Mouse (Mus musculus): ENCODE results near the gene Nepro. TPM values are rescaled to one million over a fixed set of nuclear protein-coding genes. Genes with fewer than 3 reads are reported as not detected.

Nepro gene
- 0.81 and 1.7 TPM in 2 replicates for polyA plus RNA-seq (2012; ENCODE audit: insufficient read depth, low replicate concordance)

DNA sequence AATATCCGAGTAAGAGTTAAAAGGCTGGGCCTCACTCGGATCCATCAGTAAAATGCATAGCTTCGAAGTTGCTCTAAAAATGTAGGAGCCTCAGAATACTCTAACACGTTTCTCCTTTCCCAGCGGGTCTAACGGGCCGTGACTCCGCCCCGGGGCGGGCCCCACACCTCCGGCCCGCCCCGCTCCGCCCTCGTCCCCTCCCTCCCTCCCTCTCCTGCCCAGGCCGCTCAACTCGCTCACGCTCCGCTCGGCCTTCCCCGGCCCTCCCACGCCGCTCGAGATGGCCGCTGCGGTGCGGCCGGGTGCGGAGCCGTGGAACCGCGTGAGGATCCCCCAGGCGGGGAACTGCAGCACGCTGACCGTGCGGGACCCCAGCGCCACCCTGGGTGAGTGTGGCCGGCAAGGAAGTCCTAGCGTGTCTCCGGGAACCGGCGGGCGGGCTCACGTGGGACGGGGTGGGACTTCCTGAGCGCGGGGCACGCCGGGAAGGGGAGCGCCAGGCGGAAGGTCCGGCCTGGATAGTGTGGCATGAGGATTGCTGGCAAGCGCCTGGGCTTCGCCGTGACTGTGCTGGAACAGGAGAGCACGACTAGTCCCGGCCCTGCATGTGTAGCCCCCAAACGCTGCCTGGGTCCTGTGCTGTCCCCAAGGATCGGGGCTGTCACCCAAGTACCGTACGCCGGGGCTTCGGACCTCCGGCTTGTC is at the start of gene Nepro:
Gene Nepro (plus strand): TSS at position 219 of the 705 bp plus-strand sequence.
- Histone ChIP-seq H3K9me3 (no peaks in the 10 kb centered on the region), H3K36me3 (replicated peaks; ENCODE audit: low read length) (peaks cover 32% of the 10 kb centered on the region)
- TF ChIP-seq FLI1 (IDR thresholded peaks at IDR 0.05; ENCODE audit: low read length) (no peak), GATA1 (IDR thresholded peaks at IDR 0.05; ENCODE audit: borderline replicate concordance, low read length) (no peak)

DNA sequence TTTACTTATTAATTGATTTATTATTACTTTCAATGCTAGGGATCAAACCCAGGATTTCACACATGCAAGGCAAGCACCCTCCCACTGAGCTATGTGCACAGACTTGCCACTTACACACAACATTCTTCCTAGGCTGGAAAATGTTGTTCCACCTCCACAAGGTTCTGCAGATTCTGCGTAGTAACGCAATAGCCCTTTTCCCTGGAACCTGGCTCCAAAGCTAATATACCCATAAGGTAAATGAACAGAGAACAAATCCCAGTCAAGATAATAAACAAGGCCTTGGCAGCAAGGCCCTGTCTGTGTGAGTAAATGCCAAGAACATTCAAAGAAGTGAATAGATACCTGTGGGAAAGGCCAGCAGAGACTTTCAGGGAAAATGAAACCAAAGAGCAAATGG is 47.7 kb upstream of the Nepro start:
- Histone ChIP-seq H3K36me3 (replicated peaks; ENCODE audit: low read length) (no peaks in the 10 kb centered on the region), H3K4me3 (replicated peaks) (no peak overlapping the region), H3K27me3 (replicated peaks) (peaks cover 7% of the 10 kb centered on the region), H3K4me1 (peaks cover 12% of the 10 kb centered on the region), H3K9me3 (no peaks in the 10 kb centered on the region)
- no peak for TF ChIP-seq FLI1 (IDR thresholded peaks at IDR 0.05; ENCODE audit: low read length)
- TF ChIP-seq GATA1 (IDR thresholded peaks at IDR 0.05; ENCODE audit: borderline replicate concordance, low read length), result no peak

More for the DNA sequence above, at the start of gene Nepro:
- Histone ChIP-seq H3K27me3 (replicated peaks) (no peaks in the 10 kb centered on the region), H3K4me3 (replicated peaks) (peak within 1 kb of the TSS; percentile 95), H3K4me1 (peaks cover 57% of the 10 kb centered on the region)

DNA sequence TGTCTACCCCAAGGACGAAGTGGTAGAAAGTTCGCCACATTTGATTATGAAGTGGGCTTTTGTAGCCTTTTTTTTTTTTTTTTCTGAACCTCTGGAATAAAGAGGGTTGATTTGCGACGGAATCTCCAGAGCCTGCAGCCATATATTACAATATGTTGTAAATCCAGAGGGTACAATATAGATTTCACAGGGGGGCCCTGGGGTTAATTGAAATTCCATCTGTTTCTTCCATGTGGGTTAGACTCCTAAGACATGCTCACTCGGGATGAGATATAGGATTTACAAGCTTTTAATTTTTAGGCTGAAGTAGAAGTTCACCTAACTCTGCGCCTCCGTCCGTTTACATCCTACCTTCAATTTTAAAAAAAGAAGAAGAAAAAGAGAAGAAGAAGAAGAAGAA is 45.0 kb upstream of the Nepro start:
- no peaks in the 10 kb centered on the region for H3K36me3 ChIP-seq (replicated peaks; ENCODE audit: low read length)
- peaks cover 2% of the 10 kb centered on the region for H3K27me3 ChIP-seq (replicated peaks)
- no peak overlapping the region for H3K4me3 ChIP-seq (replicated peaks)
- H3K4me1 ChIP-seq, result peaks cover 12% of the 10 kb centered on the region
- peaks cover 13% of the 10 kb centered on the region for H3K9me3 ChIP-seq
- TF ChIP-seq GATA1 (IDR thresholded peaks at IDR 0.05; ENCODE audit: borderline replicate concordance, low read length), result no peak
- TF ChIP-seq FLI1 (IDR thresholded peaks at IDR 0.05; ENCODE audit: low read length), result no peak

- no peak for TF ChIP-seq GATA1 (IDR thresholded peaks at IDR 0.05; ENCODE audit: borderline replicate concordance, low read length)
- TF ChIP-seq FLI1 (IDR thresholded peaks at IDR 0.05; ENCODE audit: low read length), result no peak
These were observed 44.6 kb upstream of the Nepro start for GRCm38 (mm10) chr16:44679503-44679971.

GRCm38 (mm10) chr16:44680756-44681498 is 43.2 kb upstream of the Nepro start:
- Histone ChIP-seq H3K36me3 (replicated peaks; ENCODE audit: low read length) (no peaks in the 10 kb centered on the region), H3K27me3 (replicated peaks) (peaks cover 6% of the 10 kb centered on the region), H3K9me3 (peaks cover 13% of the 10 kb centered on the region), H3K4me1 (peaks cover 12% of the 10 kb centered on the region), H3K4me3 (replicated peaks) (peak overlapping the region; percentile 40)
- no peak for TF ChIP-seq GATA1 (IDR thresholded peaks at IDR 0.05; ENCODE audit: borderline replicate concordance, low read length)
- TF ChIP-seq FLI1 (IDR thresholded peaks at IDR 0.05; ENCODE audit: low read length), result no peak

More at GRCm38 (mm10) chr16:44679503-44679971, 44.6 kb upstream of the Nepro start:
- H3K4me3 ChIP-seq (replicated peaks), result no peak overlapping the region
- peaks cover 12% of the 10 kb centered on the region for H3K4me1 ChIP-seq
- H3K27me3 ChIP-seq (replicated peaks), result peaks cover 2% of the 10 kb centered on the region
- H3K9me3 ChIP-seq, result peaks cover 13% of the 10 kb centered on the region
- H3K36me3 ChIP-seq (replicated peaks; ENCODE audit: low read length), result no peaks in the 10 kb centered on the region

GRCm38 (mm10) chr16:44684646-44685045 is 39.5 kb upstream of the Nepro start:
- Histone ChIP-seq H3K4me3 (replicated peaks) (no peak overlapping the region), H3K9me3 (peaks cover 13% of the 10 kb centered on the region), H3K36me3 (replicated peaks; ENCODE audit: low read length) (no peaks in the 10 kb centered on the region), H3K4me1 (peaks cover 16% of the 10 kb centered on the region), H3K27me3 (replicated peaks) (peaks cover 13% of the 10 kb centered on the region)
- TF ChIP-seq GATA1 (IDR thresholded peaks at IDR 0.05; ENCODE audit: borderline replicate concordance, low read length), result no peak
- no peak for TF ChIP-seq FLI1 (IDR thresholded peaks at IDR 0.05; ENCODE audit: low read length)

DNA sequence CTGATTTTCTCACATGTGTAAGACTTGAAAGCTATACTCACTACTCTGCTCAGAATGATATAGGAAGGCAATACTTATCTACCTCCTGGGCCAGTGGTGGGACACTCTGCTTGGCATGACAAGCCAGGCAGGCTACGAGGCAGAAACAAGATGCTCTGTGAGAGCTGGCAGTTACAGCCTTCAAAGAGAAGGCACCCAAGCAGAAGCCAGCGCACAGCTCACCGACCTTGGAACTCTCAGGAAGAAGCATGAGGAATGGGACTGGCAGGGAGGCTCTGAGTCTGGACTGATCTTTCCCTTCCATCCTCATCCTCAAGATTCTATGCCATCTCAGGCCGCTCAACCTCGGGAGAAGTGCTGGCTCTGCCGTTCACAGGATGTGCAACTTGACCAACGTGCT is 38.7 kb upstream of the Nepro start:
- peaks cover 13% of the 10 kb centered on the region for H3K9me3 ChIP-seq
- no peaks in the 10 kb centered on the region for H3K36me3 ChIP-seq (replicated peaks; ENCODE audit: low read length)
- H3K27me3 ChIP-seq (replicated peaks), result peaks cover 15% of the 10 kb centered on the region
- TF ChIP-seq FLI1 (IDR thresholded peaks at IDR 0.05; ENCODE audit: low read length), result no peak
- no peak for TF ChIP-seq GATA1 (IDR thresholded peaks at IDR 0.05; ENCODE audit: borderline replicate concordance, low read length)
- H3K4me3 ChIP-seq (replicated peaks), result no peak overlapping the region
- peaks cover 13% of the 10 kb centered on the region for H3K4me1 ChIP-seq

DNA sequence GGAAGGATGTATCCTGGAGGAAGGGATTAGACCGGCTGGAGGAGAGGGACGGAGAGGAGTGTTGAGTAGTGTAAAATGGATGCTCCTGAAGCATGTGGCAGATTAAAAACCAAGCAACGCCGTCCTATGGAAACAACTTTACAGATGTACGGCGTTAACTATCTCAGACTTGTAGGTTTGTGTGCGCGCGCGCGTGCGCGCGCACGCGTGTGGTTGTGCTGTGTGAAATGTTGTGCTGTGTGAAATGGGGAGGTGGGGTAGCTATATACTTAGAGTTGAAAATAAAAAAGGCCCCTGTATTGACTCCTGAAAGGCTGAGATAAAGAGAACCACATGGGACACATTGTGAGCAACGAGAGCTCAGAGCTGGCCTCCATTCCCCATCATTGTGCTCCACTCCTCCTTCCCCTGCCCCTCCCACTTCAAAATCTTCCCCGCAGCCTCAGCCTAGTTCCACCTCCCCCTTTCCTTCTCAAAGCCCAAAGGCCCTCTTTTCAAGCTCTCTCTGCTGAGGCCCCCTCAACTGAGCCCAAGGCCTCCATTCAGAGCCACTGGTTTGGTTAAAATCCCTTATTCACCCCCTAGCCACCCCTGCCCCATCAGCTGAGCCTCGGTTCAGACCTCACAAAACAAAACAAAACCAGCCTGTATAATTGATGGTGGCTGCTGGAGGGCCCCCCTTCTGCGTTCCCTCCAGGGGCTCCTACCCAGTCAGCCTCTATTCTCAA is 36.9 kb upstream of the Nepro start:
- peaks cover 15% of the 10 kb centered on the region for H3K4me1 ChIP-seq
- no peaks in the 10 kb centered on the region for H3K36me3 ChIP-seq (replicated peaks; ENCODE audit: low read length)
- H3K9me3 ChIP-seq, result peaks cover 8% of the 10 kb centered on the region
- peaks cover 22% of the 10 kb centered on the region for H3K27me3 ChIP-seq (replicated peaks)
- TF ChIP-seq FLI1 (IDR thresholded peaks at IDR 0.05; ENCODE audit: low read length), result no peak
- no peak for TF ChIP-seq GATA1 (IDR thresholded peaks at IDR 0.05; ENCODE audit: borderline replicate concordance, low read length)
- H3K4me3 ChIP-seq (replicated peaks), result peak overlapping the region; percentile 38

GRCm38 (mm10) chr16:44687719-44688420 is 36.2 kb upstream of the Nepro start:
- H3K36me3 ChIP-seq (replicated peaks; ENCODE audit: low read length), result no peaks in the 10 kb centered on the region
- H3K4me1 ChIP-seq, result peaks cover 16% of the 10 kb centered on the region
- TF ChIP-seq FLI1 (IDR thresholded peaks at IDR 0.05; ENCODE audit: low read length), result no peak
- TF ChIP-seq GATA1 (IDR thresholded peaks at IDR 0.05; ENCODE audit: borderline replicate concordance, low read length), result no peak
- peak overlapping the region; percentile 46 for H3K4me3 ChIP-seq (replicated peaks)
- peaks cover under 1% of the 10 kb centered on the region for H3K9me3 ChIP-seq
- H3K27me3 ChIP-seq (replicated peaks), result peaks cover 22% of the 10 kb centered on the region

All from megakaryocyte, embryonic 14.5 days (primary cell).